Mouse (Mus musculus): ENCODE data around the gene Grifin.

Gene Grifin

DNA sequence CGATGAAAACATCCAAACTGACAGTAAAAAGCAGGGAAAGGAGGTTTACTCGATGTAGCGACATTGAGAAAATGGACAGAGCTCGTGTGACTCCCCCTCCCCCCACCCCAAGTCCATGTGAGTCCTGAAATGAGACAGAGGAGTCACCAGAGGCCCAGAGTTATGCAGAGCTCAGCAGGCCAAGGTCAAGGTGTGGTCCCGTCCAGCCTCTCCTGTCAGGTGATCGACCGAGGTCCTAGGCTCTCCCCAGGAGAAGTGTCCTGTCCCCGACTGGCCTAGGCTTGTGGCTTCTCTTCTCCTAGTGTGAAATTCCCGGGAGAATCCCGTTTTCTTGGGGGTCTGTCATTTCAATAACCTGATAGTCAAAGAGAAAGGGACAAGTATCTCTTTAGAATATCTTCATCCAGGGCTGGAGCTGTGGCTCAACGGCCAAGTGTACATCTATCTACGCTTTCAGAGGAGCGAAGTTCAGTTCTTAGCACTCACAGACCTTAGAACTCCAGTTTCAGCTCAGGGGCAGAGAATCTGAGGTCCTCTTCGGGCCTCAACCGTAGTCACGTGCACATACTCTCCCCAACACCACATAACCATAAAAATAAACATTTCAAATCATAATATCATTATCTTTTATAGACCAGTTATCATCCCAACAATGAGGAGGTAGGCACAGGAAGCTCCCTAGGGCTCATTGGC is 24.4 kb upstream of the Grifin start:
- 96% methylated on average over 16 of the region's 16 CpGs for WGBS

GRCm38 (mm10) chr5:140583732-140584368 is 19.0 kb upstream of the Grifin start:
- 74% methylated on average over 6 of the region's 6 CpGs for WGBS

DNA sequence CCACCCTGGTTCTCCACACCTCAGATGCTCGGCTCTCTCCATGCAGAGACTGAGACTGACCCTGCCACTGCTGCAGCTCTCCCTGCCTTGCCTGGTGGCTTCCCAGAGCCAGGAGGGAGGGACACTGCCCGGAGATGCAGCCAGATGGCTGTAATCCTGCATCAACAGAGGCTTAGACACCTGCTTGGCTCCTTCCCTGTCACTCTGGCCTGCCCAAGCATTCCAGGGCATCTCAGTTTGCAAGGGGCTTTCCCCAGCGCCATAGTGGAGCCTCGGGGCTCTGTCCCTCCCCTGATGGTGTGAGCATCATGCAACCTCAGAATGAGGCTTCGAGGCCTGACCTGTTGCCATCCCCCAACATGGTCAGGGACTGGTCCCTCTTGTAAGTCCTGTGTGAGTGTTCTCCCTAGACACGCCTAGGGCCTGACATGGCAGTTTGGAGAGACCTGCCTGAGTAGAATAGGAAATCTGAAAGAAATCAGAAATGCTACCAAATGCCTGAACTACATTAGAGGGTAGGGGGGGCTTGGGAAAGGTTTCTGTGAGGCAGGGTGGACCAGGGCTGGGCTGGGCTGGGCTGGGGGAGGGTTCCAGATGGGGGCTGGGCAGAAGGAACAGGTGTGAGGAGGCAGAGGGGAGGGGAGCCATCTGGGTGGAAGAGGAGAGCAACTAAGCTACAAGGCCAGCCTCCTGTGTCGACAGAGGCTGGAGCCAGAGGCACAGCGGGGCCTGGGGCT is 18.3 kb upstream of the Grifin start:
- WGBS: 68% methylated on average over 8 of the region's 8 CpGs

DNA sequence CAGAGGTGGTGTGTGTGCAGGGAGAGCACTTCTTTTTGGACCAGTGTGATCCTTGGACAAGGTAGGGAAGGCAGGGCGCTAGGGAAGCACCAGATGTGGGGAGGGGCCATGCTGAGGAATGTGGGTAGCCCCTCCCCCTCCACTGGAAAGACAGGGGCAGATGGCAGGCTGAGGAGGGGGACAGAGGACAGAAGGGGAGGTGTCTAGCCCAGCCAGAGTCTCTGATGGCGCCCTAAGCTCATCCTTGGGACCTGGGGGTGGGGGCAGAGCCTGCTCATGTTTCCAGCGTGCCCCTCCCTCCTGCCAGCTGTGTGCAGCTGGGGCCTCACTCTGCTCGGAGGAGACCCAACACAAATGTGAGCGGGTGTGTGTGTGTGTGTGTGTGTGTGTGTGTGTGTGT is 16.7 kb upstream of the Grifin start:
- WGBS: 58% methylated on average over 5 of the region's 5 CpGs

- WGBS: 67% methylated on average over 6 of the region's 6 CpGs
Observed at GRCm38 (mm10) chr5:140579771-140580170, 14.9 kb upstream of the Grifin start.

GRCm38 (mm10) chr5:140579221-140579620 is 14.3 kb upstream of the Grifin start:
- WGBS: 61% methylated on average over 9 of the region's 9 CpGs

- WGBS: 78% methylated on average over 5 of the region's 5 CpGs
Observed at GRCm38 (mm10) chr5:140575381-140575866, 10.6 kb upstream of the Grifin start.

- 91% methylated on average over 6 of the region's 6 CpGs for WGBS
Observed at GRCm38 (mm10) chr5:140572611-140573010, 7.7 kb upstream of the Grifin start.

- 36% methylated on average over 10 of the region's 10 CpGs for WGBS
Observed at GRCm38 (mm10) chr5:140571673-140572072, 6.8 kb upstream of the Grifin start.

DNA sequence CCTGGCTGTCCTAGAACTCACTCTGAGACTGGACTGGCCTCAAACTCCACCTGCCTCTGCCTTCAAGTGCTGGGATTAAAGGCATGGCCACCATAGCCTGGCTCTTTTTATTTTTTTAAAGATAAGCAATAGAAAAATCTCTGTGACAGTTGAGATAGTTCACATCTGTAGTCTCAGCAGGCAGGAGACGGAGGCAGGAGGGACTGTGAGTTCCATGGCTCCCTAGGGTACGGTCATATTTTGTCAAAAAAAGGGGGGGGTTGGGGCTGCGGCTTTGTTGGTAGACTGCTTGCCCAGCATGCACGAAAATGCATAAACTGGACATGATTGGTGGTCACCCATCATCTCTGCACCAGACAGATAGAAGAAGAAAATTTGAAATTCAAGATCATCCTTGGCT is 6.3 kb upstream of the Grifin start:
- WGBS: 84% methylated on average over 4 of the region's 4 CpGs

DNA sequence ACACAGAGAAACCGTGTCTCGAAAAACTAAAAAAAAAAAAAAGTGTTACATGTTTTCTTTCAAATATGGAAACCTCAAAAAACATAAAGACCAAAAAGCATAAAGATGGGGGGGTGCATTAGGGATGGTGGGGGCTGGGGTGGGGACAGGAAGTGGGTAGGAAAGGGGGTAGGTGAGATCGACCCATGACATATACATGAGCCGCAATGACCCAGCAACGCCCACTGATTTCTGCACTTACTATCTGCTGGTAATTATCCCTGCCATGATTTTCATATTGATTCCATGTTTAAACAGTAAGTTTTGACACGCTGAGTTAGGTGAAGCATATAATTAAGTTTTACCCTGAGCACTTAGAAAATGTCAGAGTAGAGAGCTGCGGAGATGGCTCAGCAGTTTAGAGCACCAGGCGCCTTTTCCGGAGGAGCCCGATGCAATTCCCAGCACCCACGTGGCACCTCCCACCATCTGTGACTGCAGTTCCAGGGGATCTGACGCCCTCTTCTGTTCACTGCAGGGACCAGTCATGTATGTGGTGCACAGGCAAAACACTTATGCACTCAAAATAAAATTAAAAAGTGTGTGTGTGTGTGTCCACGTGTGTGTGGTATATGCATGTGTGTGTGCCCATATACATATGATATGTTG is 5.5 kb upstream of the Grifin start:
- WGBS: 68% methylated on average over 13 of the region's 13 CpGs

- WGBS: 87% methylated on average over 16 of the region's 16 CpGs
Observed at GRCm38 (mm10) chr5:140569032-140569595, 4.2 kb upstream of the Grifin start.

GRCm38 (mm10) chr5:140568321-140568970 is 3.6 kb upstream of the Grifin start:
- whole genome bisulfite sequencing: 25% methylated on average over 10 of the region's 10 CpGs

- 78% methylated on average over 5 of the region's 5 CpGs for WGBS
Observed at GRCm38 (mm10) chr5:140567751-140568150, 2.9 kb upstream of the Grifin start.

GRCm38 (mm10) chr5:140567321-140567720 is 2.5 kb upstream of the Grifin start:
- 22% methylated on average over 11 of the region's 11 CpGs for WGBS

DNA sequence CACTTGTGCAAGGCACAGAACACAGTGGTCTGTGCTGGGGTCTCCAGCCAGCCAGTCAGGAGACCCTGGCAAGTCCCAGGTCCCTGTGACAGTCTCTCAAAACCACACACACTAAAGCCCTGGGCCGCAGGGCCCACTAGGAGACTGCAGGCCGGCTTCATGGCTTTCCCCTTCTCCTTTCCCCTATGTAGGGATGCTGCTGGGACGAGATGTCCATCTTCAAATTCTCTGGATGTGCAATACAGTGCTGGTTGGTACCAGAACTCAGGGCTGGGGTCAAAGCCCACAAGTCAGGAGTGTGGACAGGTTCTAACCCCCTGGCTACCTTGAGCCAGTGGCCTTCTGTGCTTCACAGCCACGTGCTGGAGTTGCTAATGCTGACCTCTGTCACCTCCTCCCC is 1.4 kb upstream of the Grifin start:
- WGBS: 96% methylated on average over 4 of the region's 4 CpGs

DNA sequence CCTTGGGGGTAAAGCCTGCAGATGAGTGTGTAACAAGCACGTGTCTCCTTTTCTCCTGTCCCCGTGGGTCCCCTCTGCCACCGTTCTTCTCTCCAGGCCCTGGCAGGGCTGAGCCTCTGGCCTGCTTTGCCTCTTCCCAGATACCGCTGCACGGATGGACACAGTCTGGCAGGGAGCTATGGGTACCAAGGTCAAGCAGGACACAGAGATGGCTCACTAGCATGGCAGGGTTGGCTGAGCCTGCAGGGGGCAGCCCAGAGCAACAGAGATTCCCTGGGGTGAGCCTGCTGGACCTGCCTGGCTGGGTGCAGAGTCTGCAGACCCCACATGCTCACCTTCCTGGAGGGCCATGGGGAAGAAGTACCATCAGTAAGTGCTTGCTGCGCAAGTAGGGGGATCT is 985 bp upstream of the Grifin start:
- 68% methylated on average over 6 of the region's 6 CpGs for WGBS

DNA sequence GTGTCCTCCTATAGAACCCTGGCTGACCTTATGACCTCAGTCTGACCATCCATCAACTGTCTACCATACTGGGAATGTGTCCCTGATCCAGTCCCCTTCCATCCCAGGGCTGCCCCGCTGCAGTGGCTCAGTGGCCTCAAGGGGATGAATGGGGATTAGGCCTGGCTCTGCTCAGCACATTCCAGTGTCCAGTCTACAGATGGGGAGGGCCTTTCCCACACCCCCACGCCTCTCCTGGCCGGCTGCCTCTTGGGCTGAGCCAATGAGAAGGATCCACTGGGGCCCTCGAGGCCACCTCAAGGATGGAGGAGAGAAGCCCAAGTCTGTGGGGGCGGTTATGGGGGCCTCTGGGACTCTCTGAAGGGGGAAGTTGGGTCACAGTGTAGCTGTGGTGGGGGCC is 580 bp upstream of the Grifin start:
- WGBS: 54% methylated on average over 5 of the region's 5 CpGs

- WGBS: 80% methylated on average over 9 of the region's 9 CpGs
Observed at GRCm38 (mm10) chr5:140562601-140563000, 2.3 kb downstream of the Grifin start.

DNA sequence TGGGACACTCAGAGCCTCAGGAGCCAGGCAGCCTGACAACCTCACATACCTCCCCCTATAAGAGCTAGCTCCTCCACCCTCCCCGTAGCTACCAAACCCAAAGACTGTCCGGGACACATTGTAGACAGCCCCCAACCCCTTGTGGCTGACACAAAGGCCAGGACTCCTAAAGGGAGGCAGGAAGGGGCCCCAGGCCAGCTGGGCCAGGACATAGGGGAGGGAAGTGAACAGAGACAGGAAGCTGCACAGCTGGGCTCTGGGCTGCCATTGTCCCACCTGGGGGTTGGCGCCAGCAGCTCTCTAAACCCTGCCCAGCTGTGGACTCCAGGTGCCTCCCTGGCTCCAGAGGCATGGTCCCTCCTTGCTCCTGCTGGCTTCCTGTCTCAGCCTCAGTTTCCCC is 8.0 kb downstream of the Grifin start:
- 73% methylated on average over 3 of the region's 3 CpGs for WGBS

DNA sequence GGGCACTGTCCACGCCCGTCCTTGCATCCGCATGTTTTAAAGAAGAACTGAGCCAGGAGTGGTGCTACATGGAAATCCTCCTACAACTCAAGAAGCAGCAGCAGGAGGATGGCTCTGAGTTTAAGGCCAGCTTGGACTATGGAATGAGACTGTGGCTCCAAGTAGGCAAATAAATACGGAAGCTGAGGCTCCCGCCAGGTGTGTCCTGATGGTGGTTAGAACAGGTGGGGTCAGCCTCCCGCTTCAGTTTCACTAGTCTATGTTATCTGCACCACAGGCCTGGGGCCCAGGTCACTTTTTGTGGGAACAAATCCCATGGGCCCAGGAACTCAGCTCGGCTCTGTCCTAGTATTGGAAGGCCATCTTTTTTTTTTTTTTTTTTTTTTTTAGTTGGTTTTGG is 11.2 kb downstream of the Grifin start:
- WGBS: 89% methylated on average over 7 of the region's 7 CpGs

Measured in cerebral cortex, adult 2 months (tissue).